Mouse (Mus musculus) small intestine, adult 2 months (tissue): ENCODE measurements at regions not wholly inside any gene's neighbourhood (a gene's known extent, or its start where the extent isn't known, plus 50 kb on each side); places are given as distances from the start of the nearest gene placed in this dataset.

Experiments
- CTCF ChIP-seq: fragments of 200-500 bp; IDR thresholded peaks from 2 replicates; pipeline ENCODE4 v1.5.1; 2012; ENCODE audit warnings: low read depth, mild to moderate bottlenecking, control low read depth, inconsistent platforms, low read length, moderate library complexity, mixed read lengths; ENCODE audit not compliant: insufficient replicate concordance, insufficient read length; ENCODE audit errors: extremely low read depth
- POLR2A ChIP-seq: fragments of 200-500 bp; IDR thresholded peaks from 2 replicates; pipeline ENCODE4 v1.6.1; 2012; ENCODE audit warnings: low read depth, mild to moderate bottlenecking, control low read depth, inconsistent platforms, low read length, moderate library complexity

DNA sequence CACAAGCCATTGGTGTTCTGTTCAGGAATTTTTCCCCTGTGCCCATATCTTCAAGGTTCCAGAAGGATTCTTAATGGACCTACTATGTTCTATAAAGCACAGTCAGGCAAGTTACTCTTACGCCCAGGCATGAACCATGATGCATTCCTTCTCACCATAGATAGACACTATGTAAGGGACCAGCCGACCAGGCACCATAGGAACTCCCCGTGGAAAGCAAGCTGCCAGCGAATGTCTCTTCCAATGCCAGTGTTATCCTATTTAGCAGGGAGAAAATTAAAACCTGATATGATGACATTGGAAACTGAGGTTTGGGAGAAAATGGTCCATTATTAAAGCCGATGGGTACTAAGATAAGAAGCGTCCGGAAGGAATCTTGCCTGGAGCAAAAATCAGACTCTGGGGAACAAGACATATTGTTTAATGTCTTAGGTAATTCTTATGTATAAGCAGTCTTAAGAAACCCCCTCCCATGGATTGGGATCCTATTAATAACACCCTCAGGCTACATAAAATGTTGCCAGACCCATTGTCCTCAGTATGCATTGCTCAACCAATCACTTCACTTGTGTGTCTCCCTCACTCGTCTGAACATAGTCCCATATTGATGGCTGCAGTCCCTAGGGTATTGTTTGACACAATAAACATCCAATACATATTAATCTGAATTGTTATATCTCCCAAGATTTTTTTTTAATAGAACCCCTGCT is 84.2 kb upstream of the Cop1 start:
- TF ChIP-seq CTCF (no peak), POLR2A (no peak)
